Mouse (Mus musculus) liver, adult 2 months (tissue): ENCODE measurements around the gene Gm10717.
"Not testable (repeated sequence)": the region's sequence is repeated elsewhere in the genome, so short reads cannot be mapped to it uniquely, and the experiment has no call there.

Experiments
- CTCF ChIP-seq: fragments of 200-500 bp; IDR thresholded peaks from 2 replicates; pipeline ENCODE4 v1.5.1; 2011; ENCODE audit warnings: low read depth, low read length, control low read depth
- POLR2A ChIP-seq: fragments of 200-500 bp; IDR thresholded peaks from 2 replicates; pipeline ENCODE4 v1.6.1; 2011; ENCODE audit warnings: low read length, control low read depth; ENCODE audit not compliant: insufficient read depth; ENCODE audit errors: extremely low read depth

DNA sequence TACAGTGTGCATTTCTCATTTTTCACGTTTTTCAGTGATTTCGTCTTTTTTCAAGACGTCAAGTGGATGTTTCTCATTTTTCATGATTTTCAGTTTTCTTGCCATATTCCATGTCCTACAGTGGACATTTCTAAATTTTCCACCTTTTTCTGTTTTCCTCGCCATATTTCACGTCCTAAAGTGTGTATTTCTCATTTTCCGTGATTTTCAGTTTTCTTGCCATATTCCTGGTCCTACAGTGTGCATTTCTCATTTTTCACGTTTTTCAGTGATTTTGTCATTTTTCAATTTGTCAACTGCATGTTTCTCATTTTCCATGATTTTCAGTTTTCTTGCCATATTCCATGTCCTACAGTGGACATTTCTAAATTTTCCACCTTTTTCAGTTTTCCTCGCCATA lies 9.1 kb downstream of the Gm10717 start, which contains the start of gene Gm17535:
- not testable (repeated sequence) for TF ChIP-seq CTCF, POLR2A
